Mouse (Mus musculus) intestine, embryonic 16.5 days (tissue): ENCODE results near the gene Ank3. TPM values are rescaled to one million over a fixed set of nuclear protein-coding genes. Genes with fewer than 3 reads are reported as not detected.

Source experiments
- ATAC-seq: fragments of 200-750 bp; cut with Nextera tagmentation; 2 replicates; pipeline ENCODE4 v1.8.0; 2017; ENCODE audit warnings: moderate TSS enrichment, moderate library complexity
- H3K27ac ChIP-seq: fragments of 300-500 bp; sonication (generic); 2 replicates; pipeline ENCODE4 v1.5.1; 2014; ENCODE audit warnings: mild to moderate bottlenecking, low read length
- H3K27me3 ChIP-seq: fragments of 300-500 bp; sonication (generic); replicated peaks from 2 replicates; pipeline ENCODE4 v1.6.1; 2014; ENCODE audit warnings: low read length, control low read depth, mixed read lengths; ENCODE audit not compliant: control insufficient read depth, insufficient read depth
- H3K36me3 ChIP-seq: fragments of 300-500 bp; sonication (generic); 2 replicates; pipeline ENCODE4 v1.6.1; 2014; ENCODE audit warnings: low read length, control low read depth; ENCODE audit not compliant: control insufficient read depth, insufficient read depth
- H3K4me1 ChIP-seq: fragments of 300-500 bp; sonication (generic); 2 replicates; pipeline ENCODE4 v1.6.1; 2014; ENCODE audit warnings: low read length, control low read depth, mixed read lengths; ENCODE audit not compliant: control insufficient read depth, insufficient read depth
- H3K4me2 ChIP-seq: fragments of 300-500 bp; sonication (generic); 2 replicates; pipeline ENCODE4 v1.6.1; 2014; ENCODE audit warnings: low read depth, low read length, control low read depth
- H3K4me3 ChIP-seq: fragments of 300-500 bp; sonication (generic); 2 replicates; pipeline ENCODE4 v1.5.1; 2014; ENCODE audit warnings: mild to moderate bottlenecking, low read length
- H3K9ac ChIP-seq: fragments of 300-500 bp; sonication (generic); 2 replicates; pipeline ENCODE4 v1.6.1; 2014; ENCODE audit warnings: low read depth, low read length
- H3K9me3 ChIP-seq: fragments of 300-500 bp; sonication (generic); 2 replicates; pipeline ENCODE4 v1.6.1; 2016; ENCODE audit warnings: low read length, control low read depth; ENCODE audit not compliant: control insufficient read depth
- WGBS: fragments of 180-500 bp; shearing (Covaris S2); extraction: QIAGEN DNeasy Blood & Tissue Kit; methylation state at CpG from one replicate; pipeline ENCODE4 v1.1.7; 2014; 5-methylcytosine and 5-hydroxymethylcytosine counted together
- polyA plus RNA-seq: library from polyadenylated mRNA; unstranded; fragments of >200 nt; fragmentation: Nextera tagmentation; extraction: Ambion mirVana; gene quantifications from 2 replicates; pipeline ENCODE4 v1.2.1, GENCODE M21; 2015

The Ank3 gene
- polyA plus RNA-seq, 1 experiment from 2014 or later, result 21.7 TPM

DNA sequence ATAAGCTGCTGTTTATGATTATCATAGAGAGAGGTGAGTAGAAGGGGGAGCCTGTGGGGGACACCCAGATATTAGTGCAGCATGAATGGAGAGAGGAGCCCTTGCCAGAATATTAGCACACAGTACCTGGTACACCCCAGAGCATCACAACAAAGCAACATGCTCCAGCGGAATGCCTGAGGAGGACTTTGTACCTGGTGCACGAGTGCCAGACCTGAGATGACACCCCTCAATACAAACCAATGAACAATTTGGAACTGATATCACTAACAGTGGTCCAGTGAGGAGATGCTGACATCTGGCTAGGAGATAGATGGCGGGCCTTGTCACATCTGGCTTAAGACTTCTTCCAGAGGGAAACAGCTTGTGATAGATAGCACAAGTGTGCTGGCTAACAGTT, 150.2 kb downstream of the Ank3 start:
- Histone ChIP-seq H3K4me2 (no peak overlapping the region), H3K4me1 (no peaks in the 10 kb centered on the region), H3K9ac (no peak overlapping the region), H3K27ac (no peak overlapping the region), H3K4me3 (no peak overlapping the region), H3K27me3 (no peaks in the 10 kb centered on the region), H3K36me3 (no peaks in the 10 kb centered on the region), H3K9me3 (no peaks in the 10 kb centered on the region)
- 78% methylated on average over 3 of the region's 3 CpGs for WGBS
- no peak for ATAC-seq

DNA sequence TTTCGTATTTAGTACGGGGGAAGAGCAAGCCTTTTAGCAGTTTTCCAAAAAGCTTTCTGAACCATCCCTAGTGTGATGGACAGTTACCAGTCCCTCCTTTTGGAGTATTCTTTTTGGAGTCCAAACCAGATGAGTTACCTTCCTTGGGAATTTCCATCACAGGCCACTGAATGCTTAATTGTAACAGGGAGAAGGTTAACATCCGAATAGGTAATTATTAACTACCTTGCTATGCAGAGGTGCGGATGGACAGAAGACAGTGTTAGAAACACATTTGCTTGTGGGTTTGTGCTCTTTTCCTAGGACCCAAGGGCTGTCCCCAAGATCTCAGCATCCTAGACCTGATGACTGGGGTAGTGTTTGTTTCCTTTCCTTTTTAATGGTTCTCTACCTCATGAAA, 150.6 kb downstream of the Ank3 start:
- no peak overlapping the region for H3K9ac ChIP-seq

DNA sequence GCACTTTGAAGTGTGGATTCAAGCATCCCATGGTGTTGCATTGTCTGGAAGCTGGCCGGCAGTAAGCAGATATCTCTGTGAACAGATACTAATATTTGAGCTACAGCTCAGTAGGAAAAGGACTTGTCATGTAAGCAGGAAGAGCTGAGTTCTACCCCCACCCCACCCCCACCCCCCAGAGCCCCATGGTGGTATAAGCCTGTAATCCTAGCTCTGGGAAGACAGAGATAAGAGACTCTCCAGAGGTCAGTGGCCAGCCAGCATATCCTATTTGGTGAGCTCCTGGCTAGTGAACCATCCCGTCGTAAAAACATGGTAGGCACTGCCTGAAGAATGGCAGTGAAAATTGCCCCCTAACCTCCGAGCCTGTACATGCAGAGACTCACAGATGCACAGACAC, 152.3 kb downstream of the Ank3 start:
- no peak overlapping the region for H3K4me2 ChIP-seq
- H3K27me3 ChIP-seq, result no peaks in the 10 kb centered on the region
- 54% methylated on average over 4 of the region's 4 CpGs for WGBS
- no peak overlapping the region for H3K9ac ChIP-seq
- no peaks in the 10 kb centered on the region for H3K9me3 ChIP-seq
- no peak overlapping the region for H3K4me3 ChIP-seq
- no peaks in the 10 kb centered on the region for H3K36me3 ChIP-seq
- H3K27ac ChIP-seq, result no peak overlapping the region
- H3K4me1 ChIP-seq, result no peaks in the 10 kb centered on the region
- no peak for ATAC-seq

More for the DNA sequence above, 150.6 kb downstream of the Ank3 start:
- 71% methylated on average over 4 of the region's 4 CpGs for WGBS
- Histone ChIP-seq H3K27ac (no peak overlapping the region), H3K36me3 (no peaks in the 10 kb centered on the region), H3K27me3 (no peaks in the 10 kb centered on the region), H3K9me3 (no peaks in the 10 kb centered on the region), H3K4me3 (no peak overlapping the region), H3K4me1 (no peaks in the 10 kb centered on the region), H3K4me2 (no peak overlapping the region)
- no peak for ATAC-seq

DNA sequence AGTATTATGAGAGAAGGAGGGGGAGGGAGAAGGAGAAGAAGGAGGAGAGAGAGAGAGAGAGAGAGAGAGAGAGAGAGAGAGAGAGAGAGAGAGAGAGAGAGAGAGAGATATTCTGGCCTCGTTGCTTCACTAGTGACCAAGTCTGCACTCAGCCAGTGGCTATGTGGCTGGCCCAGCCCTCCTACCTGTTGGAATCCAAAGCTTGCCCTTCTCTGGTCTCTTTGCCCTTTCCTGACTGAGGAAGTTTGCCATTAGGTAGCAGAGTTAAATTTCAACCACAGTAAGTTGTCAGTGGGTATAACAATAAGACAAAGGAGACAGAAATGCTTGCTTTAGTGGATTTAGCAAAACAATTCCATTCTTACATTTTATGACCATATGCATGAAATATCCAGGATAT, 154.5 kb downstream of the Ank3 start:
- Histone ChIP-seq H3K4me2 (no peak overlapping the region), H3K9ac (no peak overlapping the region), H3K27me3 (no peaks in the 10 kb centered on the region), H3K27ac (no peak overlapping the region), H3K4me1 (no peaks in the 10 kb centered on the region), H3K36me3 (no peaks in the 10 kb centered on the region), H3K4me3 (no peak overlapping the region), H3K9me3 (no peaks in the 10 kb centered on the region)
- WGBS, result 35% methylated on average over 1 of the region's 1 CpGs
- ATAC-seq, result no peak

DNA sequence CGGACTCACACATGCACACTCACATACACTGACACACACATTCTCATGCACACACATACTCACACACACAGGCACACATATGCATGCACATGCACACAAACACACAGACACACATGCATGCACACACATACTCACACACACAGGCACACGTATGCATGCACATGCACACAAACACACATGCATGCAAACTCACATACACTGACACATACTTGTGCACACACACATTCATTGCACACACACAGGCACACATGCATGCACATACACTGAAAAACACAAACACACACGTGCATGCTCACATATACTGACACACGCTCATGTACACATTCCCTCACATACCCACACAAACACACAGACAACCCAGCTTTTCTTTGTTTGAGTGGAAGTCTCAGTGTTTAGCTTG, 157.0 kb downstream of the Ank3 start:
- no peak overlapping the region for H3K27ac ChIP-seq
- WGBS, result 86% methylated on average over 4 of the region's 4 CpGs
- no peak overlapping the region for H3K4me2 ChIP-seq
- H3K36me3 ChIP-seq, result no peaks in the 10 kb centered on the region
- no peak overlapping the region for H3K9ac ChIP-seq
- H3K9me3 ChIP-seq, result no peaks in the 10 kb centered on the region
- no peak for ATAC-seq
- H3K4me3 ChIP-seq, result no peak overlapping the region
- no peaks in the 10 kb centered on the region for H3K4me1 ChIP-seq
- H3K27me3 ChIP-seq, result no peaks in the 10 kb centered on the region

DNA sequence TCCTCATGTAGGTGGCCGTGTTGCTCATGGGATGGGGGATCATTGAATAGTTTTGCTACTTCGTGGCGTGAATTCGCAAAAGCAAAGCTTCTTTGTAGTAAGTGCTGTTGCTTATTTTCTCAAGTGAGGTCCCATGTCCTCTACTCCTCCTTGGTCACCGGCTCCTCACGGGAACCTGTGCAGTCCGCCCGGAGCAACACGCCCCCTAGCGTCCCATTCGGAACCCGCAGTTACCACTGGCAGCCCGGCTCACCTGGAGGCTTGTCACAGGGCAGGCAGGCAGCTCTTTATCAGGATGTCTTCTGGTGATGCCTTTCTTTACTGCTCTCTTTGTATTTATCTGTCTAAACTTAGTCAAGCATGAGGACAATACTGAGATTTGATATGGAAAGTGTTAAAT, 157.7 kb downstream of the Ank3 start:
- no peak overlapping the region for H3K4me3 ChIP-seq
- WGBS, result 24% methylated on average over 13 of the region's 13 CpGs

DNA sequence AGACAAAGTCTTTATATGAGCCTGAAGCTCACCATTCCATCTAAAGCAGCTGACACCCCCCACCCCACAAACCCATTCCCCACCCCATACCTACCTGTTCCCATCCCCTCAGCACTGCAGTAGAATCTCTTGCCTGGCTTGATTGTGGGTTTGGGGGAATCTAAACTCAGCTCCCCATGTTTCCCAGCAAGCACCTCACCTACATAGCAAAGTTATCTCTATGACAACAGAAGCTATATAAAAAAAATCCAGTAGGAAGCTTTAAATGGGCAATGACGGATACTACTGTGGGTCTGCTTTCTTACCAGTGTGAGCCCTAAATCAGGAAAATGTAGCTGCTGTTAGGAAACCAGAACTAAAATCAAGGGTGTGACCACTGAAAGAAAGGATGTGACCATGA, 161.7 kb downstream of the Ank3 start:
- Histone ChIP-seq H3K4me1 (no peaks in the 10 kb centered on the region), H3K27me3 (no peaks in the 10 kb centered on the region), H3K4me3 (no peak overlapping the region), H3K27ac (no peak overlapping the region), H3K36me3 (no peaks in the 10 kb centered on the region), H3K4me2 (no peak overlapping the region), H3K9me3 (no peaks in the 10 kb centered on the region), H3K9ac (no peak overlapping the region)
- no peak for ATAC-seq
- WGBS, result 71% methylated on average over 1 of the region's 1 CpGs

More for the DNA sequence above, 157.7 kb downstream of the Ank3 start:
- ATAC-seq, result no peak
- Histone ChIP-seq H3K27me3 (no peaks in the 10 kb centered on the region), H3K27ac (no peak overlapping the region), H3K36me3 (no peaks in the 10 kb centered on the region), H3K4me2 (no peak overlapping the region), H3K9ac (no peak overlapping the region), H3K4me1 (no peaks in the 10 kb centered on the region), H3K9me3 (no peaks in the 10 kb centered on the region)

DNA sequence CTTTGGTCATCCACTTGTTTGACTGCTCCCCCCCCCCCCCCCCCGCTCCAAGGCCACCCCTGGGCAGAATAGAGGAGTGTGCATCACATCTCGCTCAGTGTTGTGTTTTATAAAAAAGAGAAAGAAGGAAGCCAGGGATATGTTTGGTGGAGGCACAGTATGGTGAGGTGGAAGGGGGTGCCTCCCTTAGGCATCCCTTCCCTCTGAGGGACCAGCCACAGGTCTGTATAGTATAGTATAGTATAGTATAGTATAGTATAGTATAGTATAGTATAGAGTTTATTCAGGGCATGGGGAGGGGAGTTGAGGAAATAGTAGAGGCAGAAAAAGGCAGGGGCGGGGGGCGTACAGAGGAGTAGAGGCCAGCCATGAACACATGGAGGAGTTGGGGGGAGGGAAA, 164.4 kb downstream of the Ank3 start:
- Histone ChIP-seq H3K4me2 (no peak overlapping the region), H3K27me3 (no peaks in the 10 kb centered on the region), H3K36me3 (no peaks in the 10 kb centered on the region), H3K9me3 (no peaks in the 10 kb centered on the region), H3K4me1 (no peaks in the 10 kb centered on the region), H3K9ac (no peak overlapping the region), H3K27ac (no peak overlapping the region), H3K4me3 (no peak overlapping the region)
- WGBS, result 90% methylated on average over 4 of the region's 4 CpGs
- no peak for ATAC-seq

DNA sequence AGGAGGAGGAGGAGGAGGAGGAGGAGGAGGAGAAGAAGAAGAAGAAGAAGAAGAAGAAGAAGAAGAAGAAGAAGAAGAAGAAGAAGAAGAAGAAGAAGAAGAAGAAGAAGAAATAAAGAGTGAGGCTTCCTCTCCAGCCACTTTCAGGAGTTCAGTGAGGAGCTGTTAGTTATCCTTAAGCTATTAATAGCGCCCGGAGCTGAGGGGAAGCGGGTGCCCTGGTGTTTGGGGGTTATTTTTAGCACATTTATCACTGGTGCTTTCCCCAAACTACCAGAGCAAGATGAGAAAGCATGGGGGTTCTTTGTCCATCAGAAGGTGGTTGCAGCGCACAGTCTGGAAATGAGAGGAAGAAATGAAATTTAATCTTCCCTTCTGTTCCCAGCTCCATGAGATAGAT, 166.5 kb downstream of the Ank3 start:
- H3K36me3 ChIP-seq, result no peaks in the 10 kb centered on the region
- no peaks in the 10 kb centered on the region for H3K27me3 ChIP-seq
- no peaks in the 10 kb centered on the region for H3K4me1 ChIP-seq
- ATAC-seq, result no peak
- no peak overlapping the region for H3K4me3 ChIP-seq
- H3K27ac ChIP-seq, result no peak overlapping the region
- H3K9ac ChIP-seq, result no peak overlapping the region
- no peak overlapping the region for H3K4me2 ChIP-seq
- WGBS, result 62% methylated on average over 4 of the region's 4 CpGs
- no peaks in the 10 kb centered on the region for H3K9me3 ChIP-seq

DNA sequence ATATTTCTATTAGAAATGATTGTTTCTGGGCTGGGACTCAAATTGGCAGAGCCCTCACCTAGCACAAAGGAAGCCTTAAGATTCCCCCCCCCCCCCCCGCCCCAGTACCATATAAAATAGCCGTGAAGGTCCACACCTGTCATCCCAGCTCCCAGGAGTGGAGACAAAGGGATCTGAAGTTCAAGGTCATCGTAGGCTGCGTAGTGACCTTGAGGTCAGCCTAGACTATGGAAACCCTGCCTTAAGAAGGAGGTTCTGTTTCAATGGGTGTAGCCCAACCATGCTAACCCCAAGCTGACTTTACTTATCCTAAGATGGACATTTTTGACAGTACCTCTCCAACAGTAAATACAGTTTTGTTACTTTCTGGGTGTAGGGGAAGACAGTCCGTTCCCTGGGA, 170.4 kb downstream of the Ank3 start:
- Histone ChIP-seq H3K4me3 (no peak overlapping the region), H3K27ac (no peak overlapping the region), H3K4me1 (peaks cover 7% of the 10 kb centered on the region; the same call in 1 of the 2 replicates), H3K27me3 (no peaks in the 10 kb centered on the region), H3K36me3 (no peaks in the 10 kb centered on the region), H3K4me2 (no peak overlapping the region), H3K9me3 (no peaks in the 10 kb centered on the region), H3K9ac (no peak overlapping the region)
- no peak for ATAC-seq
- WGBS, result 87% methylated on average over 5 of the region's 5 CpGs
